Mouse (Mus musculus) G1E (cell line): ENCODE measurements around the gene Med24.

Source experiments
- CTCF ChIP-seq: IDR thresholded peaks from 2 replicates; pipeline ENCODE4 v1.5.1; 2012; ENCODE audit warnings: low read depth, low read length, inconsistent platforms, mixed read lengths
- GATA1 ChIP-seq: IDR thresholded peaks from 2 replicates; pipeline ENCODE4 v1.6.1; 2012; ENCODE audit warnings: borderline replicate concordance, low read length, inconsistent platforms, mixed read lengths
- GATA2 ChIP-seq: IDR thresholded peaks from 2 replicates; pipeline ENCODE4 v1.6.1; 2012; ENCODE audit warnings: low read depth, low read length, inconsistent platforms, borderline replicate concordance
- POLR2AphosphoS5 ChIP-seq: IDR thresholded peaks from 2 replicates; pipeline ENCODE4 v1.6.1; 2012; ENCODE audit warnings: low read depth, low read length, inconsistent platforms; ENCODE audit not compliant: insufficient replicate concordance
- TAL1 ChIP-seq: conservative IDR thresholded peaks from 2 replicates; pipeline ENCODE4 v1.6.1; 2012; ENCODE audit warnings: low read depth, low read length, inconsistent platforms, mixed read lengths

DNA sequence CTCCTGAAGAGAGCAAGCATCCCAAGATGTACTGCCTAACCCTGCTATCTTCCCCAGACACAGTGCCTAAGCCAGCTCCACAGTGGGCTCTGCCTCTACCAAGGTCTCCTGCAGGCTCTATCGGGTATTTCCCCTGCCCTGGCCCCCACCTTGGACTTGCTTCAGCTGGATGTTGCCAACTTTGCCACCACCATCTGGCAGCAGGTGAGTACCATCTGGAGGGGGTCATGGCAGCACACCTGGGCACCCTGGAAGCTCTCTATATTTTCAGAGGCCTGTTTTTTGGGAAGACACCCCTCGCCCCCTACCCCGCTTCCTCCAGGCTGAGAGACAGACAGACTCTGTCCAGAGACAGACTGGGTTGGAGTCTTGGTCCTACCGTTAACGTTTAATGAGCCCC, 26.9 kb downstream of the Med24 start:
- TF ChIP-seq CTCF: no peak
- TF ChIP-seq TAL1: no peak
- TF ChIP-seq GATA1: no peak
- TF ChIP-seq POLR2AphosphoS5: no peak
- TF ChIP-seq GATA2: no peak
